Mouse (Mus musculus) olfactory bulb, adult 2 months (tissue): ENCODE data around the gene Plekhj1. TPM values are rescaled to one million over a fixed set of nuclear protein-coding genes. Genes with fewer than 3 reads are reported as not detected.

ENCODE experiments used
- H3K27ac ChIP-seq: fragments of 200-500 bp; 2 replicates; pipeline ENCODE4 v1.5.1; 2012; ENCODE audit warnings: low read depth, low read length; ENCODE audit not compliant: insufficient read depth
- H3K4me1 ChIP-seq: fragments of 200-500 bp; 2 replicates; pipeline ENCODE4 v1.6.1; 2012; ENCODE audit warnings: low read length; ENCODE audit not compliant: control insufficient read depth, insufficient read depth
- H3K4me3 ChIP-seq: fragments of 200-500 bp; 2 replicates; pipeline ENCODE4 v1.5.1; 2012; ENCODE audit warnings: mild to moderate bottlenecking, low read depth, low read length, moderate library complexity; ENCODE audit not compliant: insufficient read depth
- CTCF ChIP-seq: fragments of 200-500 bp; IDR thresholded peaks from 2 replicates; pipeline ENCODE4 v1.5.1; 2012; ENCODE audit warnings: low read depth, mild to moderate bottlenecking, low read length, moderate library complexity; ENCODE audit not compliant: insufficient read depth
- POLR2A ChIP-seq: fragments of 200-500 bp; IDR thresholded peaks from 2 replicates; pipeline ENCODE4 v1.6.1; 2012; ENCODE audit warnings: mild to moderate bottlenecking, low read depth, low read length, moderate library complexity; ENCODE audit not compliant: insufficient read depth
- whole genome bisulfite sequencing: fragments of 180-500 bp; shearing (Covaris S2); methylation state at CpG from one replicate; pipeline ENCODE4 v1.1.7; 2018; 5-methylcytosine and 5-hydroxymethylcytosine counted together
- polyA plus RNA-seq: library from polyadenylated mRNA; stranded (reverse); fragments of >200 nt; gene quantifications from 2 replicates; pipeline ENCODE4 v1.2.4, GENCODE M21; 2012; ENCODE audit warnings: low replicate concordance; ENCODE audit not compliant: missing spikeins, insufficient read depth, insufficient read length

Gene Plekhj1
- polyA plus RNA-seq, 1 experiment = not detected

DNA sequence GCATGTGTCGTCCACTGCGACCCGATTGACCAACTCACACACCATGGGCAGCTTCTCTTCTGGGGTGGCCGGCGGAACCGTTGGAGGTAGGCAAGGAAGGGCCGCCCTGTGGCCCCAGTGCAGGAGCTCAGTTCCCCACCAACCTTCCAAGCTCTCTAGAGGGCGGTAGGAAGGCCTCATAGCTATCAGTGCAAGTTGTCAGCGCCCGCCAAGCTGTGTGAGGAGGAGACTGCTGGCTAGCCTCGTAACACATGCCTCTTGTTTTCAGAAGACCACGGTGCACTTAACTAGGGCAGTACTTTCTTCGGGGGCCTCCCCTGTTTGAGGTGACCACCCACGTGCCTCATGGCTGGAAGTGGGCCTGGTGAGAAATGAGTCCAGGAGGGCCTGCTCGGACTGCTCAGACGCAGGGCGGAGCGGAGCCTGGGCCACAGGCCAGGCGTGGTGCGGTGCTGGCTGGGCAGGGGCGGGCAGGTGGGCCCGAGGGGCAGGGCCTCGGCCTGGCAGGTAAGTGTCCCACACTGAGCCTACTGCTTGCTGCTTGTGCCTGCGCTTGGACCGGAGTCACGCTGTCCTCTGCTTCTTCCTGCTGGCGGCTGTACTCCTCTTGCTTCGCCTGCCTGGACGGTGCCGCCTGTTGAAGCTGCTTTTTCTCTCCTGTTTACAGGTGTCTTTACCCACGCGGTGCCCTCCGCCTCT, 6.8 kb downstream of the Plekhj1 start:
- Histone ChIP-seq H3K4me1 (peaks cover 15% of the 10 kb centered on the region; the same call in 1 of the 2 replicates), H3K4me3 (no peak overlapping the region), H3K27ac (no peak overlapping the region)
- 76% methylated on average over 33 of the region's 33 CpGs for WGBS
- TF ChIP-seq CTCF (no peak), POLR2A (no peak)

- Histone ChIP-seq H3K4me3 (no peak overlapping the region), H3K27ac (no peak overlapping the region), H3K4me1 (peaks cover 10% of the 10 kb centered on the region; the same call in 1 of the 2 replicates)
- TF ChIP-seq CTCF = no peak
- TF ChIP-seq POLR2A = no peak
- 90% methylated on average over 19 of the region's 19 CpGs for WGBS
These were observed 7.5 kb downstream of the Plekhj1 start for GRCm38 (mm10) chr10:80790761-80791404.

GRCm38 (mm10) chr10:80787517-80787916, 10.9 kb downstream of the Plekhj1 start:
- no peak overlapping the region for H3K4me3 ChIP-seq
- 81% methylated on average over 2 of the region's 2 CpGs for WGBS
- H3K4me1 ChIP-seq = peaks cover 8% of the 10 kb centered on the region; the same call in 1 of the 2 replicates
- no peak for TF ChIP-seq POLR2A
- TF ChIP-seq CTCF = no peak
- H3K27ac ChIP-seq = no peak overlapping the region

DNA sequence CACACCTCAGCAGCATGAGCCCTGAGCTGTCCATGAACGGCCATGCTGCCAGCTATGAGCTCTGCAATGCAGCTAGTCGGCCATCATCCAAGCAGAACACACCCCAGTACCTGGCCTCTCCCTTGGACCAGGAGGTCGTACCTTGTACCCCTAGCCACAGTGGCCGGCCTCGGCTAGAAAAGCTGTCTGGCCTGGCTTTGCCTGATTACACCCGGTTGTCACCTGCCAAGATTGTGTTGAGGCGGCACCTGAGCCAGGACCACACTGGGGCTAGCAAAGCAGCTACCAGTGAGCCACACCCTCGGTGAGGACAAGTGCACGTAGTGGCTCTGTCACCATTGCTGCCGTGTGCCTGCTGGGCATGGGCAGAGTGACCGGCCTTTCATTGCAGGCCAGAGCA, 12.5 kb downstream of the Plekhj1 start:
- H3K4me1 ChIP-seq = no peaks in the 10 kb centered on the region
- H3K4me3 ChIP-seq = no peak overlapping the region
- 95% methylated on average over 11 of the region's 11 CpGs for WGBS
- H3K27ac ChIP-seq = no peak overlapping the region
- no peak for TF ChIP-seq POLR2A
- TF ChIP-seq CTCF = no peak

DNA sequence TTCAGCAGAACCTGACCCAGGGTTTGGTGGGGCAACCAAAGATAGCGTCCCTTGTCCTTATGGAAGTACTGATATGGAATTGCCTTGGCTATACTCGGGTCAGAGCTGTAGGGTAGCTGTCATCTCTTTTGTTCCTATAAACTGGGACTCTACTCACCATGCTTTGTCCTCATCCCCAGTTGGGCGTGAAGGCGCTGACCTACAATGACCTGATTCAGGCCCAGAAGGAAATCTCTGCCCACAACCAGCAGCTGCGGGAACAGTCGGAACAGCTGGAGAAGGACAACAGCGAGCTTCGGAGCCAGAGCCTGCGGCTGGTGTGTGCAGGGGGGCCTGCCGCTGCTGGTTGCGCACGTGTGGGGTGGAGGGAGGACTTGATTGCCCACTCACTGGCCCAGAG, 13.6 kb downstream of the Plekhj1 start:
- H3K4me3 ChIP-seq = no peak overlapping the region
- 72% methylated on average over 12 of the region's 12 CpGs for WGBS
- H3K27ac ChIP-seq = no peak overlapping the region
- no peaks in the 10 kb centered on the region for H3K4me1 ChIP-seq
- no peak for TF ChIP-seq CTCF
- TF ChIP-seq POLR2A = no peak

DNA sequence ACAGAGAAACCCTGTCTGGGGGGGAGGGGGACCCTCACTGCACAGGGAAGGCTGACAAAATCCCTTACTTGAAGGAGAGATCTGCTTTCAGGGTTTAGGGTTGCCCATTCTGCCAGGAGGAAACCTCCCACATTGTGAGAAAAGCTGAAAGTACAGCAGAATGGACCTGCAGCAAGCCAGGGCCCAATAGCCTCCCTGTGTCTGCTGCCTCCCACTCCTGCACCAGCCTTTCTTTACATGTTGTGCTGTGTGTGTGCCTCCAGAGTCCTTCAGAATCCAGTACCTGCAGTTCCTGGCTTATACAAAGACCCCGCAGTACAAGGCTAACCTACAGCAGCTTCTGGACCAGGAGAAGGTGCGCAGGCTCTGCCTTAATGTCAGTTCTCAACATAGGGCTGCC, 14.1 kb downstream of the Plekhj1 start:
- WGBS = 96% methylated on average over 2 of the region's 2 CpGs
- TF ChIP-seq POLR2A = no peak
- no peak overlapping the region for H3K4me3 ChIP-seq
- no peak overlapping the region for H3K27ac ChIP-seq
- no peaks in the 10 kb centered on the region for H3K4me1 ChIP-seq

DNA sequence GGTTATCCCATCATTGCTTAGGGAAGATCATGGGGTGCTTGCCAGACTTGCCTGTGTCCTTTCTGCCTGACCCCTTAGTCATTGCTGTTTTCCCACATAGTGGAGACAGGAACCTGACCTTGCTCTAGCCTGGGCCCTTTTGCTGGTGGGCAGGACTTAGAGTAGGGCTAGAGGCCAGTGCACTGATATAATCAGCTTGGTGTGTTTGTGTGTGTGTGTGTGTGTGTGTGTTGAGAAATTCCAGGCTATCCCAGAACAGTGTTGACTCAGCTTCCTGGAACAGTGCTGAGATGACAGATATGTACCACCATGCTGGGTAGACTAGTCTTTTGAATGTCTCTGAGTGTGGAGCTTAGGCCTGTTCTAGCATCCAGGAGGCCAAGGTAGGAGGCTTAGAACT, 18.9 kb downstream of the Plekhj1 start:
- Histone ChIP-seq H3K27ac (no peak overlapping the region), H3K4me1 (peaks cover 5% of the 10 kb centered on the region), H3K4me3 (no peak overlapping the region)
- no peak for TF ChIP-seq CTCF
- no peak for TF ChIP-seq POLR2A

DNA sequence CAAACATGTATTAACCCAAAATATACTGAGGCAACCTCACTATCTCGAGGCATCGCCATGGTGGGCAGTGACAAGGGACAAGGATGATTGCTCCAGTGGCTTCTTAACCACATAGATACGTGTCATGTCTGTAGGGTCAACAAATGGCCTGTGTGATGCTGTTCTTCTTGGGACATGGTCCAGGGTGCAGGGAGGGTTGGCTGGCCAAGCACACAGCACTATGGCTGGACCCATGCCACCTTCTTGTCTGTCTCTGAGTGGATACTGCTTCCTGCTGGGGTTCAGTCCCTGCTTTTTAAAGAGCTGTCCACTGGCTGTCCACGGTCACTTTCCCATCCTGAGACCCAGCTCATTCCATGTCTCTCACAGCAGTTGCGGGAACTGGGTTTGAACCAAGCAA, 21.3 kb downstream of the Plekhj1 start:
- Histone ChIP-seq H3K4me3 (no peak overlapping the region), H3K27ac (no peak overlapping the region), H3K4me1 (peaks cover 26% of the 10 kb centered on the region)
- no peak for TF ChIP-seq POLR2A
- no peak for TF ChIP-seq CTCF
- 85% methylated on average over 5 of the region's 5 CpGs for WGBS

- Histone ChIP-seq H3K4me3 (no peak overlapping the region), H3K4me1 (peaks cover 26% of the 10 kb centered on the region), H3K27ac (no peak overlapping the region)
- TF ChIP-seq CTCF (no peak), POLR2A (no peak)
- 75% methylated on average over 6 of the region's 6 CpGs for WGBS
These were observed 22.0 kb downstream of the Plekhj1 start for GRCm38 (mm10) chr10:80776358-80776869.
